Mouse (Mus musculus) forebrain, embryonic 15.5 days (tissue): ENCODE data around the gene Rhox4e. TPM values are rescaled to one million over a fixed set of nuclear protein-coding genes. Genes with fewer than 3 reads are reported as not detected.
"Not testable (repeated sequence)": the region's sequence is repeated elsewhere in the genome, so short reads cannot be mapped to it uniquely, and the experiment has no call there.

Experiments used
- ATAC-seq: fragments of 200-750 bp; cut with Nextera tagmentation; replicated peaks from 2 replicates; pipeline ENCODE4 v1.8.0; 2017; ENCODE audit warnings: mild to moderate bottlenecking, moderate TSS enrichment, moderate library complexity
- H3K27ac ChIP-seq: fragments of 300-500 bp; sonication (generic); replicated peaks from 2 replicates; pipeline ENCODE4 v1.5.1; 2015; ENCODE audit warnings: mild to moderate bottlenecking, inconsistent platforms
- H3K27me3 ChIP-seq: fragments of 300-500 bp; sonication (generic); 2 replicates; pipeline ENCODE4 v1.6.1; 2015; ENCODE audit warnings: inconsistent platforms
- H3K36me3 ChIP-seq: fragments of 300-500 bp; sonication (generic); 2 replicates; pipeline ENCODE4 v1.6.1; 2015; ENCODE audit warnings: mild to moderate bottlenecking, inconsistent platforms
- H3K4me1 ChIP-seq: fragments of 300-500 bp; sonication (generic); 2 replicates; pipeline ENCODE4 v1.6.1; 2015; ENCODE audit warnings: inconsistent platforms
- H3K4me2 ChIP-seq: fragments of 300-500 bp; sonication (generic); replicated peaks from 2 replicates; pipeline ENCODE4 v1.6.1; 2015; ENCODE audit warnings: mild to moderate bottlenecking, inconsistent platforms
- H3K4me3 ChIP-seq: fragments of 300-500 bp; sonication (generic); 2 replicates; pipeline ENCODE4 v1.5.1; 2015; ENCODE audit warnings: mild to moderate bottlenecking, inconsistent platforms
- H3K9ac ChIP-seq: fragments of 300-500 bp; sonication (generic); replicated peaks from 2 replicates; pipeline ENCODE4 v1.6.1; 2015; ENCODE audit warnings: mild to moderate bottlenecking, inconsistent platforms
- H3K9me3 ChIP-seq: fragments of 300-500 bp; sonication (generic); 2 replicates; pipeline ENCODE4 v1.6.1; 2016; ENCODE audit warnings: inconsistent platforms
- WGBS: fragments of 180-500 bp; shearing (Covaris S2); methylation state at CpG from one replicate; pipeline ENCODE4 v1.1.7; 2015; ENCODE audit warnings: mixed read lengths; 5-methylcytosine and 5-hydroxymethylcytosine counted together
- polyA plus RNA-seq: library from polyadenylated mRNA; unstranded; fragments of >200 nt; fragmentation: Nextera tagmentation; extraction: Ambion mirVana; gene quantifications from 2 replicates; pipeline ENCODE4 v1.2.1, GENCODE M21; 2015

The Rhox4e gene
- polyA plus RNA-seq, result not detected in 2 replicates

- H3K27me3 ChIP-seq, H3K27ac ChIP-seq, H3K9ac ChIP-seq, H3K9me3 ChIP-seq, H3K4me2 ChIP-seq, H3K4me3 ChIP-seq, H3K4me1 ChIP-seq, H3K36me3 ChIP-seq, ATAC-seq: not testable (repeated sequence)
- 99% methylated on average over 9 of the region's 18 CpGs for WGBS
Observed at GRCm38 (mm10) chrX:37557112-37557511, at the start of gene Rhox4e. Gene Rhox4e (plus strand): TSS chrX:37557412.

- not testable (repeated sequence) for H3K36me3 ChIP-seq, H3K4me3 ChIP-seq, H3K9me3 ChIP-seq, H3K27ac ChIP-seq, H3K9ac ChIP-seq, H3K27me3 ChIP-seq, H3K4me2 ChIP-seq, H3K4me1 ChIP-seq, ATAC-seq
- 93% methylated on average over 17 of the region's 18 CpGs for WGBS
Observed at GRCm38 (mm10) chrX:37514059-37514458, 43.2 kb upstream of the Rhox4e start, which contains the start of gene Rhox4d. Gene Rhox4d (plus strand): TSS chrX:37514359.

- H3K27ac ChIP-seq, H3K4me1 ChIP-seq: not testable (repeated sequence)
Observed at GRCm38 (mm10) chrX:37530152-37530551, 27.1 kb upstream of the Rhox4e start, which contains the start of gene Rhox2e. Gene Rhox2e (plus strand): TSS chrX:37530452.

GRCm38 (mm10) chrX:37541719-37542118, 15.5 kb upstream of the Rhox4e start, which contains the start of gene Rhox3e:
Gene Rhox3e (plus strand): TSS chrX:37542019.
- not testable (repeated sequence) for H3K9ac ChIP-seq

More at GRCm38 (mm10) chrX:37530152-37530551, 27.1 kb upstream of the Rhox4e start, which contains the start of gene Rhox2e:
- not testable (repeated sequence) for ATAC-seq, H3K4me3 ChIP-seq, H3K4me2 ChIP-seq, H3K36me3 ChIP-seq, H3K27me3 ChIP-seq, H3K9me3 ChIP-seq, H3K9ac ChIP-seq
- 95% methylated on average over 2 of the region's 8 CpGs for WGBS

GRCm38 (mm10) chrX:37571105-37571504, 13.9 kb downstream of the Rhox4e start, which contains the start of gene Rhox2f:
Gene Rhox2f (plus strand): TSS chrX:37571405.
- not testable (repeated sequence) for H3K4me2 ChIP-seq, H3K4me3 ChIP-seq, H3K27ac ChIP-seq, H3K4me1 ChIP-seq, H3K27me3 ChIP-seq, H3K36me3 ChIP-seq, ATAC-seq, H3K9ac ChIP-seq, H3K9me3 ChIP-seq
- WGBS, result 91% methylated on average over 8 of the region's 8 CpGs

More at GRCm38 (mm10) chrX:37541719-37542118, 15.5 kb upstream of the Rhox4e start, which contains the start of gene Rhox3e:
- not testable (repeated sequence) for H3K27ac ChIP-seq, H3K4me3 ChIP-seq, H3K36me3 ChIP-seq, H3K4me2 ChIP-seq, H3K4me1 ChIP-seq, ATAC-seq, H3K27me3 ChIP-seq, H3K9me3 ChIP-seq
- WGBS, result no CpG with 5 or more reads among the region's 4 CpGs

GRCm38 (mm10) chrX:37572638-37573037, 15.4 kb downstream of the Rhox4e start:
- H3K4me3 ChIP-seq, ATAC-seq, H3K27ac ChIP-seq, H3K9me3 ChIP-seq, H3K4me1 ChIP-seq, H3K27me3 ChIP-seq, H3K4me2 ChIP-seq, H3K36me3 ChIP-seq, H3K9ac ChIP-seq: not testable (repeated sequence)
- 49% methylated on average over 2 of the region's 2 CpGs for WGBS

GRCm38 (mm10) chrX:37580692-37581091, 23.5 kb downstream of the Rhox4e start, which contains the start of gene Rhox3f:
Gene Rhox3f (plus strand): TSS chrX:37580992.
- H3K9me3 ChIP-seq, H3K27ac ChIP-seq, H3K4me2 ChIP-seq, H3K4me3 ChIP-seq, H3K36me3 ChIP-seq, H3K27me3 ChIP-seq, ATAC-seq, H3K4me1 ChIP-seq, H3K9ac ChIP-seq: not testable (repeated sequence)

- 97% methylated on average over 18 of the region's 19 CpGs for WGBS
- H3K27me3 ChIP-seq, H3K27ac ChIP-seq, ATAC-seq, H3K36me3 ChIP-seq, H3K4me3 ChIP-seq, H3K9ac ChIP-seq, H3K4me2 ChIP-seq, H3K4me1 ChIP-seq, H3K9me3 ChIP-seq: not testable (repeated sequence)
Observed at GRCm38 (mm10) chrX:37607604-37608003, 50.4 kb downstream of the Rhox4e start, which contains the start of gene Rhox4f. Gene Rhox4f (minus strand): TSS chrX:37607704.

Other genes with a start within 250 kb of the Rhox4e start
- not detected in 2 replicates for gene Rhox3a2, start 177.4 kb upstream of the Rhox4e start, polyA plus RNA-seq
- not detected in 2 replicates for gene Rhox4a2, start 166.6 kb upstream of the Rhox4e start, polyA plus RNA-seq
- gene Rhox2b, start 145.3 kb upstream of the Rhox4e start, polyA plus RNA-seq, result not detected in 2 replicates
- not detected in 2 replicates for gene Rhox4b, start 124.9 kb upstream of the Rhox4e start, polyA plus RNA-seq
- gene Rhox2c, start 103.7 kb upstream of the Rhox4e start, polyA plus RNA-seq, result not detected in 2 replicates
- not detected in 2 replicates for gene Rhox3c, start 98.8 kb upstream of the Rhox4e start, polyA plus RNA-seq
- not detected in 2 replicates for gene Rhox4c, start 77.1 kb upstream of the Rhox4e start, polyA plus RNA-seq
- gene Rhox2d, start 64.0 kb upstream of the Rhox4e start, polyA plus RNA-seq, result not detected in 2 replicates
- gene Rhox4d, start 43.1 kb upstream of the Rhox4e start, polyA plus RNA-seq, result not detected in 2 replicates
- gene Rhox2e, start 27.0 kb upstream of the Rhox4e start, polyA plus RNA-seq, result not detected in 2 replicates
- gene Rhox3e, start 15.4 kb upstream of the Rhox4e start, polyA plus RNA-seq, result not detected in 2 replicates
- gene Rhox2f, start 14.0 kb downstream of the Rhox4e start, polyA plus RNA-seq, result not detected in 2 replicates
- not detected in 2 replicates for gene Rhox3f, start 23.6 kb downstream of the Rhox4e start, polyA plus RNA-seq
- not detected in 2 replicates for gene Rhox4f, start 50.3 kb downstream of the Rhox4e start, polyA plus RNA-seq
- gene Rhox3g, start 71.2 kb downstream of the Rhox4e start, polyA plus RNA-seq, result not detected in 2 replicates
- not detected in 2 replicates for gene Rhox2g, start 86.1 kb downstream of the Rhox4e start, polyA plus RNA-seq
- not detected in 2 replicates for gene Rhox4g, start 93.9 kb downstream of the Rhox4e start, polyA plus RNA-seq
- gene Rhox3h, start 111.4 kb downstream of the Rhox4e start, polyA plus RNA-seq, result not detected in 2 replicates
- not detected in 2 replicates for gene Rhox2h, start 115.9 kb downstream of the Rhox4e start, polyA plus RNA-seq
- not detected in 2 replicates for gene Rhox5, start 247.4 kb downstream of the Rhox4e start, polyA plus RNA-seq